Mouse (Mus musculus) ovary, postnatal 14 days (tissue): ENCODE results near the gene Slc7a6.
"Not testable (repeated sequence)": the region's sequence is repeated elsewhere in the genome, so short reads cannot be mapped to it uniquely, and the experiment has no call there.

Source experiments
- DNase-seq: peaks from one replicate; pipeline ENCODE4 v3.0.0; 2022; ENCODE audit warnings: low spot score

The Slc7a6 gene

DNA sequence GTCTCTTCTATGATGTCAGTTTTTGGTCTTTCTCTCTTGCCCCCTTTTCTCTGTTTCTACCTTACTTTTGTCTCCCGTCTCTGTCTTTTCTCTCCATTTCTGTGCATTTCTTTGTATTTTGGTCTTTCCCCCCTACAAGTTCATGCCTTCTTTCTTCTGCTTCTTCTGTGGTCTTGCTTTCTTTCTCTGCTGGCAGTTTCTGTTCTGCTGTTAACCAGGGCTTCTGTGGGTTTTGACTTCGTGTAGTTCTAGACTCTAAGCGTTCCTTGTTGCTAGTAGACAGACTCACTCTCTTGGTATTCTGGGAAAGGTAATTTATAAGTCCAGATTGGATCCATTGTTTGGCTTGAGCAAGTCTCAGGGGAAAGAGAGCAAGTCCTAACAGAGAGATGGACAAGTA lies 17.7 kb downstream of the Slc7a6 start:
- DNase-seq, result no peak

DNA sequence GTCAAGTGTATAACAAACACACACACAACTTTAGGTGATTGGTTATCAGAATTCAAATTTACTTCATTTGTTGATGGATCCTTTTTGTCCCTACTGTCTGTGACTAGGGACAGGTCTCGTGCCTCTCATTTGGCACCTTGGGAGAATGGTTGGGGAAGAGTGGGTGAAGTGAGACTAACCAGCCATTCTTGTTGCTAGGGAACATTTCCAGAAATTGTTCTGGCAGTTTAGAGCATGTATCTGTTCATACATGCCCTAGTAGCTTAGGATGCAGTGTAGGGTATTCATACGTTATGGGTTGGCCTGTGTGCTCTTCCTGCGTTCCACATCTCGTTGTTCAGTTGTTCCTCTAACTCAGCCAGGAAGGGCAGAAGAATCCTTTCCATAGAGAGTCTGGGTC lies 20.5 kb downstream of the Slc7a6 start:
- no peak for DNase-seq

DNA sequence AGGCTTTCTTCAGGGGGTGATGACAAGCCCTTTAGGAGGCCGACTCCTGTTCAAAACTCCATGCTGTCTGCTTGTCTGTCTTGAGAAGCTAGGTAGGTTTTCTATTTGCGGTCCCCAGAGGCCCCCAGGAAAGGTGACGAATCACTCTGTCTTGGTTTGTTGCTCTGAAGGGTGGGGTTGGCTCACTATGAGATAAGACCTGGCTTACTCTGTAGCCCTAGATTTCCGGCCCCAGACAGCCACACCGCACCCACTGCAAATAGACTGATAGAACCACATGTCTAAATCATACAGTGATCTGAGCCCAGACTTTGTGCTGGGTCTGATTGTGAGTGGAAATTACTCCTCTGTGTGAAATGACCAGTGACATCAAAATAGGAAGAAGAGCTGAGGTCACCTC lies 23.0 kb downstream of the Slc7a6 start:
- no peak for DNase-seq

DNA sequence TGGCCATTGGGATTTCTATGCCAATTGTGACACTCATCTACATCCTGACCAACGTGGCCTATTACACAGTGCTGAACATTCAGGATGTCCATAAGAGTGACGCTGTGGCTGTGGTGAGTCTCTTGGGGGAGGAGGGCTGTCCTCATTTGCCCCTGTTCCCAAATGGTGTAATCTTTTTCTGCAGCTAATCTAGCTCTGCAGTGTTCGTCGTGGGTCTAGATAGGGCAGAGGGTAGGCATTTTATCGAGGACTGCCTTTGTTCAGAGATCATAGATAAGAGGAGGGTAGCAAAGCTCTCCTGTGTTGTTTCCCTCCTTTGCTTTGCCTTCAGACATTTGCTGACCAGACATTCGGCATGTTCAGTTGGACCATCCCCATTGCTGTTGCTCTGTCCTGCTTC lies 24.5 kb downstream of the Slc7a6 start:
- no peak for DNase-seq

DNA sequence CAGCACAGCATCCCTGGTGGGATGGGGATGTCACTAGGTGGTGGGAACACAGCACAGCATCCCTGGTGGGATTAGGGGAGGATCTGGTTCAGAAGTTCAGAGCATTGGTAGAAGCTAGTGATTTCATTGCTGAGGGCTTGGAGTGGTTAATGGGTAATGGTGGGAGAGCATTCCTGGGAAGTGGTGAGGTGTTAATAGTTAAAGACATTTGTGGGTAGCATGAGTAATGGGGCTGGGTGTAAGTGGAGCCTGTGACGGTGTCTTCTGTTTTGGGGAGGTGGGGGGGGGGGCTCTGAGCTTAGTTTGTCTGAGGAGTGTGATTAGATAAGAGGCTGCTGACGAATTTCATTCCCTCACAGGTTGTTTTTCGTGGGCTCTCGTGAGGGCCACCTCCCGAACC lies 25.4 kb downstream of the Slc7a6 start:
- no peak for DNase-seq

DNA sequence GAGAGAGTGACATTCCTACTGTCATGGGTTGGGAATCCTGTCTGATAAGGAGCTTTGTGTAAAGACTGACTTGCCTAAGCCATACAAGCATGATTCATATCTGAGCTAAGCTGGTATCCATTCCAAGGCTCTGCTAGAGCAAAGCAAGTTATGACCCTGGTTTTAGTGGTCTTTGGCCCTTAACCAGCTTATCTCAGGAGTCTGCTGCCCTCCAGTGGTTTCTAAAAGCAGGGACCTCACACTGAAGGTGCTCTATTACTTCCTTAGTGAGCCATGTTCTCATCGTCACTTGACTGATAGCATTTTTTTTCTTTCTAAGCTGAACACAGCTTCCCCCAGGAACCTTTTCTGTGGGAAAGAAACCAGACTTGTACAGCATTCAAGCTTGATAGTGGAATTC lies 30.1 kb downstream of the Slc7a6 start:
- DNase-seq, result peak; percentile 36

DNA sequence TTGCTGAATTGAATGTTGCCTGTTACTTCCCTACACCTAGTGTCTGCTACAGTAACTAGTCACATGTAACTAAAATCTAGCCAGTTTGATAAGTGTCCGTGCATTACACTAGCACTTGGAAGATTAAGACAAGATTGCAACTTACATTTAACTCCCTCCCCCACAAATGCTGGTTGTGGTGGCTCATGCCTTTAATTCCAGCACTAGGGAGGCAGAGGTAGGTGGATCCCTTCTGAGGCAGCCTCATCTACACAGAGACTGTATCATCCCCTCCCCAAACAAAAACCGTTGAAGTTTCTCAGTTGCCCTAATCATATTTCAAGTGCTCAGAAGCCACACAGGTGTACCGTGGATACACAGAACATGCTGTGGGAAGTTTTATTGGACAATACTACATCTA lies 30.9 kb downstream of the Slc7a6 start:
- DNase-seq, result not testable (repeated sequence)

DNA sequence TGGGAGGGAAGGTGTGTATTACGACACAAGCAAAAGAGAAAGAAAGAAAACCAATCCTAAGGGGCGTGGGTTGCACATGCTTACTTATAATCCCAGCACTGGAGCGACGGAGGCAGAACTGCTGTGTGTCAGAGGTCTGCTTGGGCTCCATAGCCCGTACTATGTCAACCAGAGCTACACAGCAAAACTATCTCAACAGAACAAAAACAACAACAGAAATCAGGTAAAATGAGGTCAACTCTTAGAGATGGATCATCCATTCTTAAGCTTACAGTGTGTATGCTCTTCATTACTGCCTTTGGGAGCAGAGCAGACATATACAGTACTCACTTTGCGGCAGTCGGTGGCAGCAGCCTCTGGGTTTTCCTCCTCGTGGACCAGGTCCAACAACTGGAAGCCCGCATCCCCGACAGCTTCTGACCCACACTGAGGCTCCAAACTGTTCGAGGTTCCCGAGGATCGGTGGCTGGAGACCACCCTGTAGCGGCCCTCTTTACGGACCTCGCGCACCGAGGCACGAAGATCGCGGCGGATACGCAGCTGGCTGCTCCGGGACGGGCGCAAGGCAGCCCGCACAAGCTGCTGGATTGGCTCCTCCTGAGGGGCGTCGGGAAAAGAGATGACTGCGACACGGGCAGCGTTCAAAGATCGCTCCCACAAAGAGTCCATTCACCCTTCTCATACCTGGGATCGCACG lies 41.5 kb downstream of the Slc7a6 start:
- no peak for DNase-seq

DNA sequence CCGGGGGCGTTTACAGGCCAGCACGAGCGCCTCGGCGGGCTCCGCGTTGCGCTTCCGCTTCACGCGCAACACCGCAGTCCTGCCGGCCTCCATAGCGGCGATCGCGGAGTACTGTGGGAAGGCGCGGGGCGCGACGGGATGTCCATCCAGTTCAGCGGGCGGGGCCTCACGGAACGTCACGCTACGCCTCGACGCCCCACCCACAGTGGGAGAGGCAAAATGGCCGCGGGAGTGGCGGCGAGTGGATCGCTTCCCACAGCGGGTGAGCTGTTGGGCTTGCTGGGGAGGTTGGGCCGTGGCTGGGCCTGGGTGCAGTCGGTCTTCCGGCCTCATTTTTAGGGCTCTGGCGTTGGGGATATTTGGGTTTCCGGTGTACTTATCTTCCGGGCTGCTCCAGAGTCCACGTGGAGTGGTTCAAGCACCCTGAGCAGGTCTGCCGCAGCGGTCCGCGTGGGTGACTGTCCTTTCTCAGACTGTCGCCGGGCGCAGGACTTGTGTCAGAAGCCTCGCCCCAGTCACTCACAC lies 42.2 kb downstream of the Slc7a6 start, which contains the start of the genes Slc7a6os and Prmt7:
Gene Slc7a6os (minus strand): TSS at position 115 of the 525 bp plus-strand sequence.
Gene Prmt7 (plus strand): TSS at position 116 of the 525 bp plus-strand sequence.
- DNase-seq, result peak; percentile 93

DNA sequence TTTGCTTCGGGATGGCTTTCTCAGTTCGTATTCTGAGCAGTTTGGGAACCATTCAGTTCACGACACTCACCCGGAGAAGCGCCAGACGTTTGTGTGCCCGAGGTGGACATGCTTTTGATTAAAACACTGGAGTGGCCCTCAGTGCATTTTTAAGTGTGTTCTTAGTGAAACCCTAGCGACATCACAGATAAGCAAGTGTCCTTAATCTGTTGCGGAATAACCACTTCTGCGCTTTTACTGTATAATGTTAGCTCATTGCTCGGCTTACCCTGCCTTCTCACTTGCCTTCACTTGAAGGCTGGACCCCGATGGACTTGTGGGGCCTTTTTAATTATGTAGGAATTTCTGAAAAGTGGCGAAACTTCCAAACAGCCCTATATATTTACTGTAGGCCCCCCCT lies 42.8 kb downstream of the Slc7a6 start:
- DNase-seq, result no peak

DNA sequence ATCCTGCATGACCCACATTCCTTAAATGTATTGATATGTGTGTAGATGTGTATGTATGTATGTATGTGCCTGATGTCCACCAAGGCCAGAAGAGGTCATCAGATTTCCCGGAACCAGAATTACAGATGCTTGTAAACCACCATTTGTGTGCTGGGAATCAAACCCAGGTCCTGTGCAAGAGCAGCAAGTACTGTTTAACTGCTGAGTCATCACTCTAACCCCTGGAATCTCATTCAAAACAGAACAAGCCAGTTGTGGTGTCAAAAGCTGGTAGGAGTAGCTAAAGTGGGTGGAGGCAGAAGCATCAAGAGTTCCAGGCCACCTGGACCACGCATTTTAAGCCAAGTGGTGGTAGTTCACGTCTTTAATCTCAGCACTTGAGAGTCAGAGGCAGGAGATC lies 45.3 kb downstream of the Slc7a6 start:
- no peak for DNase-seq

DNA sequence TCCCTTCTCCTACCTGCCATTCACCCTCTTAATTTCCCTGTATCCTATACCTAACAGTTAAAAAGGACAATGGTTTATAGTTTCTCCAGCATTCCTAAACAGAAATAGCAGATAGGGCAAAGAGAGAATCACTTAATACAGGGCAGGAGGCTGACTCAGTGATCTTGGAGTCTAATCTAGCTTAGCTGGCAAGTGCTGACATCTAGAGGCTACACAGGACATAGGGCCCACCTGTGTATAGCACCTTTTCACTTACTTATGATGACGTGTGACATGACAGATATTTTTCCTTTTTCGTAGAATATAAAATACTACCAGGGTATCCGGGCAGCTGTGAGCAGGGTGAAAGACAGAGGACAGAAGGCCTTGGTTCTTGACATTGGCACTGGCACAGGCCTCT lies 51.0 kb downstream of the Slc7a6 start:
- DNase-seq, result no peak

DNA sequence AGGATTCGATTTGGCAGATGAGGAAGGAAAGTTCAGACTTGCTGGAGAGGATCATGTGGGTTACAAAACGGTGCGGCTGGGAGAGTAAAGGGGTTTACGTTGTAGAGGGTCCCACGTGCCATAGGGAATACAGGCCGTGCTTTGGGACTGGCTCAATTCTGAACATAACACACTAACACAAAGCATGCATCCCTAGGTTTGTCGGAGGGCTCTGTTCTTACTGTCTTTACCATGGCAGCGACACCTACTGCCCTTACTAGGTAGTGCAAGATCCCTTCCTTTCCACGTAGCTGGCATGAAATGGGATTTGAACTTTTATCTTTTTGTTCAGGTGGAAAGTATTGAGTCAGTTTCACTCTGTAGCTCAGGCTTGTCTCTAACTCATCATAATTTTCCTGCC lies 57.9 kb downstream of the Slc7a6 start:
- peak; percentile 42 for DNase-seq

DNA sequence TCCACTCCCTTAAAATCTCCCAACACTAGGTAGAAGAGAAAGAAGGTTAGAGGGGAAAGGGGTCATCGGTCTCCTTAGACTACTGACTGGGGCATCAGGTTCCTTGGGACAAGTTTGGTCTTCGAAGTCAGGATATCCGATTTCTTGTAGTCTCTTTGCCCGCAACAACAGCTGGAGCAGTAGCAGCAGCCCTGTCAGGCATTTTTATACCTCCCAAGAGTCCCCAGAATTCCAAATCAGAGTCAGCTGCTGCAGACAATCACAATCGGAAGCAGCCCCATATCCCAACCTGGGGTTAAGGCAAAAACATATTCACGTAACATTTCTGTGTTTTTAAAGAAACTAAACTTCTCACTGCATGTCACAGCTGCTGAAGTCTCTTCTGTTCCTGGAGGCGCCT lies 62.9 kb downstream of the Slc7a6 start:
- DNase-seq, result no peak

DNA sequence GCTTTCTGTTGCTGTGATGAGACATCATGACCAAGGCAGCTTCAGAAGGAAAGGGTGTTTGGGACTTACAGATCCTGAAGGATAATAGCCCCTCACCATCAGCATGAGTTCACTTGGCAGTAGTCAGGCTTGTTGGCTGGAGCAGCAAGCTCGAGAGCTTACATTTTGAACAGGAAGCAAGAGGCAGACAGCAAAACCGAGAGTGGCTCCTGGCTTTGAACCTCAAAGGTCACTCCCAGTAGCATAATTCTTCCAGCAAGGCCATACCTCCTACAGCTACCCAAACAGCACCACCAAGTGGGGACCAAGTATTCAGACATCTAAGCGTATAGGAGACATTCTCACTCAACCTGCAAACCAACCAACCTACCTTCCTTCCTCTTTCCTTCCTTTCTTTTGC lies 64.1 kb downstream of the Slc7a6 start:
- no peak for DNase-seq

DNA sequence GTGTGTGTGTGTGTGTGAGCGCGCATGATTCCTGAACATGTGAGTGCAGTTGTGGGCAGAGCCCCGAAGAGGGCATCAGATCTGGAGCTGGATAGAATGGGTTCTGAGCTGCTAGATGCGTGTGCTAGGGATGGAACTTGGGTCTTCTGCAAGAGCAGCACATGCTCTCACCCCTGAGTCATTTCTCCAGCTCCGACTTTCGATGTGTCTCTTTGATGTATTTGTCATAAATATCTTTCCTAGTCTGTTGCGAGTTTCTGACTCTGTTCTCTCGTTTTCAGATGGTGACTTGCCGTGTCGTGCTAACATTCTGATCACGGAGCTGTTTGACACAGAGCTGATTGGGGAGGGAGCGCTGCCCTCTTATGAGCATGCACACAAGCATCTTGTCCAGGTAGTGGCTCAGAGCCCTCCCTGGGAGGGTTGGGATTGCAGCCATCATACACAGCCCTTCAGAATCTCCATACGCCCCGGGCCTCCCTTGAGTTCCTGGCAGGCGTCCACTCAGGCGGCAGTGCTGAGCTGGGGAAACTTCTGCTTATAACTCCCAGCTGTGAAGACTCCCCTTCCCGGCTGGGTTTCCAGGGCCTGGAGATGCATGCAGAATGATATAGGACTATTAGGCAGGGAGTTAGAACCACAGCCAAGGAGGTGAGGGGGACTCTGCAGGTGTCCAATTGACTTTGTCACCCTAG lies 66.1 kb downstream of the Slc7a6 start:
- no peak for DNase-seq

DNA sequence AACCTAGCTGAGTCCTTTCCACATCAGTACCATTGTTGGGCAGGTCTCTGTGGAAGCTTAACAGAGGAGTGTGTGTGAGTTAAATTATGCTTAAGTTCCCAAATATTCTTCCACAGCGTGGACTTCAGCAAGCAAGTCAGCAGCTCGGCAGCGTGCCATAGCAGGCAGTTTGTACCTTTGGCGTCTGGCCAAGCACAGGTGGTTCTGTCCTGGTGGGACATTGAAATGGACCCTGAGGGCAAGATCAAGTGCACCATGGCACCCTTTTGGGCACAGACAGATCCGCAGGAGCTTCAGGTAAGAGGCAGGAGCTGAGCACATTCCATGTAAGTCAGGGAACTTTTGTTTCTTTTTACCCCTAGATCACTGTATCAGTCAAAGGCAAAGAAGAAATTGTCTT lies 68.4 kb downstream of the Slc7a6 start:
- DNase-seq, result no peak
